Mouse (Mus musculus) cortical plate, adult 2 months (tissue): ENCODE results near the gene Sorbs2.

Experiments used
- CTCF ChIP-seq: fragments of 200-500 bp; IDR thresholded peaks from 2 replicates; pipeline ENCODE4 v1.5.1; 2011; ENCODE audit warnings: mild to moderate bottlenecking, control low read depth, low read length; ENCODE audit not compliant: insufficient read depth; ENCODE audit errors: extremely low read depth
- POLR2A ChIP-seq: fragments of 200-500 bp; IDR thresholded peaks from 2 replicates; pipeline ENCODE4 v1.6.1; 2011; ENCODE audit warnings: mild to moderate bottlenecking, low read length, control low read depth; ENCODE audit not compliant: insufficient read depth; ENCODE audit errors: extremely low read depth

- no peak for TF ChIP-seq CTCF
- no peak for TF ChIP-seq POLR2A
Measured at GRCm38 (mm10) chr8:45774841-45775240, 267.3 kb downstream of the Sorbs2 start.
